Mouse (Mus musculus) kidney, adult 2 months (tissue): Measurements from ENCODE around the gene Fgd2.

Experiments used
- CTCF ChIP-seq: fragments of 200-500 bp; conservative IDR thresholded peaks from 2 replicates; pipeline ENCODE4 v1.5.1; 2011; ENCODE audit warnings: low read depth, mild to moderate bottlenecking, control low read depth, low read length, moderate library complexity, mixed read lengths; ENCODE audit not compliant: insufficient read depth, insufficient read length
- POLR2A ChIP-seq: fragments of 200-500 bp; IDR thresholded peaks from one replicate; pipeline ENCODE4 v1.6.1; 2011; ENCODE audit warnings: low read depth, low read length, control low read depth

DNA sequence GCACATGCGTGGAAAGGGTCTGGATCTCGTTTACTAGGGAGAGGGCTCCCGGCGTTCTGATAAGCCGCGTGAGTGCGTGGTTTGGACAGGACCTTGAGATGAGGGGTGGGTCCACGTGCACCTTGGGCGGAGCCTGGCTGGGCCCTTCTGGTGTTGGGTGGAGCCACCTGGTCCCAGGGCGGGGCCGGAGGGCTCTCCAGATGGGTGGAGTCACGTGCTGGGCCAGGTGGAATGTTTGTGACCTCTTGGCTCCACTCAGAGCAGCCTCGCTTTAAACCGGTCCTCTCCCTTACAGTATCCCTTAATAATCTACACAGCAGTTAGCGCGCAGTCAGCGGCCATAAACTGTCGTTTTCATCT is 38.1 kb upstream of the Fgd2 start:
- TF ChIP-seq CTCF (no peak), POLR2A (no peak)
